Mouse (Mus musculus): Measurements from ENCODE around the gene Ptpre. TPM values are rescaled to one million over a fixed set of nuclear protein-coding genes. Genes with fewer than 3 reads are reported as not detected.

Gene Ptpre
- polyA plus RNA-seq, 1 experiment from 2014 or later: 2.3 TPM

DNA sequence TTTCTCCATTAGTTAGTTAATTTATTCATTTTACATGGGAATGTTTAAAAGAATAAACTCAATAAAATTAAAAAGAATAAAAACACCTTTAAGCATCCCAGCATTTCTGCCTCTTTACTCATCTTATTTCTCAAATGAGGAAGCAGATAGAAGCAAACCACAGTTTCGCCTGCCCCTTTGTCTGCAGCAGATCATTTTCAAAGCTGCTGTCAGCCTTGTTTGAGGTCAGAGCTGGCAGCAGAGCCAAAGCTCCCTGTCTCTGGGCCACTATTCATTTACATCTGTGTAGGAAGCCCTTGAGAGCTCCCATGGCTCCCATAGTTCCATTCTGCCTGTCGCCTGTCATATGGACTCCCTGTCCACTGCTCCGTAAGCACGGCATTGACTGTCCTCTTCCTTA, 28.7 kb upstream of the Ptpre start:
- ATAC-seq (ENCODE audit: insufficient read depth) (no peak), DNase-seq (no peak)
- WGBS: 73% methylated on average over 4 of the region's 4 CpGs
- H3K36me3 ChIP-seq (ENCODE audit: insufficient read depth): no peaks in the 10 kb centered on the region
- no peak overlapping the region for H3K9ac ChIP-seq
- no peak overlapping the region for H3K4me2 ChIP-seq
- H3K27ac ChIP-seq (ENCODE audit: low read depth): no peak overlapping the region
- H3K9me3 ChIP-seq (ENCODE audit: low read depth, low read length): no peaks in the 10 kb centered on the region
- no peaks in the 10 kb centered on the region for H3K4me1 ChIP-seq (ENCODE audit: insufficient read depth)
- TF ChIP-seq CTCF (IDR thresholded peaks at IDR 0.05; ENCODE audit: low read depth): no peak
- H3K27me3 ChIP-seq (ENCODE audit: insufficient read depth, low read length): no peaks in the 10 kb centered on the region
- H3K4me3 ChIP-seq (ENCODE audit: low read depth, low read length): no peak overlapping the region

GRCm38 (mm10) chr7:135509272-135509671, 28.0 kb upstream of the Ptpre start:
- no peak for TF ChIP-seq CTCF (IDR thresholded peaks at IDR 0.05; ENCODE audit: low read depth)
- no peak for DNase-seq
- no peak overlapping the region for H3K4me3 ChIP-seq (ENCODE audit: low read depth, low read length)
- H3K9ac ChIP-seq: no peak overlapping the region
- H3K27ac ChIP-seq (ENCODE audit: low read depth): no peak overlapping the region
- no peak for ATAC-seq (ENCODE audit: insufficient read depth)
- no peak overlapping the region for H3K4me2 ChIP-seq
- no peaks in the 10 kb centered on the region for H3K27me3 ChIP-seq (ENCODE audit: insufficient read depth, low read length)
- H3K36me3 ChIP-seq (ENCODE audit: insufficient read depth): no peaks in the 10 kb centered on the region
- 80% methylated on average over 3 of the region's 3 CpGs for WGBS
- no peaks in the 10 kb centered on the region for H3K9me3 ChIP-seq (ENCODE audit: low read depth, low read length)
- no peaks in the 10 kb centered on the region for H3K4me1 ChIP-seq (ENCODE audit: insufficient read depth)

DNA sequence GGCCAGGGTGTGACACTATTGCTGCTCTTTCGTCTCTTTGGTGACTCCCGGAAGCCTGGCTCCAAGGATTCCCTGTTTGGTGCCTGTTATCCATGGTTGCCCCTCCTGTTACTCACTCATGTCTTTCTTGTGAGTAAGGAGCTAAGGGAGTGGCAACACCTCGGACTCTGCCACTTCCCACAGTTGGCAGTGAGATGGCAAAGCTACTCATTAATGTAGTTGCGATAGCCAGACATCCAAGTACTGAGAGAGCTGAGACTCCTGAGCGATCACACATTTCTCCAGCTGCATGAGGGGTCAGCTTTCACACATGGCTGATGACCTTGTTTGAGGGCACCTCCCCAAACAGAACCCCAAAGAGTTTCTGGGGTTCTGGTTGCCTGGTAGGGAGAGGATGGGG, 26.9 kb upstream of the Ptpre start:
- Histone ChIP-seq H3K4me1 (ENCODE audit: insufficient read depth) (no peaks in the 10 kb centered on the region), H3K9me3 (ENCODE audit: low read depth, low read length) (no peaks in the 10 kb centered on the region), H3K27me3 (ENCODE audit: insufficient read depth, low read length) (no peaks in the 10 kb centered on the region), H3K4me2 (no peak overlapping the region), H3K4me3 (ENCODE audit: low read depth, low read length) (no peak overlapping the region), H3K9ac (no peak overlapping the region), H3K36me3 (ENCODE audit: insufficient read depth) (no peaks in the 10 kb centered on the region), H3K27ac (ENCODE audit: low read depth) (no peak overlapping the region)
- 82% methylated on average over 5 of the region's 5 CpGs for WGBS
- DNase-seq (no peak), ATAC-seq (ENCODE audit: insufficient read depth) (no peak)
- no peak for TF ChIP-seq CTCF (IDR thresholded peaks at IDR 0.05; ENCODE audit: low read depth)

- H3K27me3 ChIP-seq (ENCODE audit: insufficient read depth, low read length): no peaks in the 10 kb centered on the region
- no peak overlapping the region for H3K9ac ChIP-seq
- WGBS: 77% methylated on average over 3 of the region's 3 CpGs
- ATAC-seq (ENCODE audit: insufficient read depth): no peak
- no peak for TF ChIP-seq CTCF (IDR thresholded peaks at IDR 0.05; ENCODE audit: low read depth)
- DNase-seq: no peak
- H3K27ac ChIP-seq (ENCODE audit: low read depth): no peak overlapping the region
- H3K4me2 ChIP-seq: no peak overlapping the region
- H3K4me3 ChIP-seq (ENCODE audit: low read depth, low read length): no peak overlapping the region
- H3K9me3 ChIP-seq (ENCODE audit: low read depth, low read length): no peaks in the 10 kb centered on the region
- no peaks in the 10 kb centered on the region for H3K4me1 ChIP-seq (ENCODE audit: insufficient read depth)
- no peaks in the 10 kb centered on the region for H3K36me3 ChIP-seq (ENCODE audit: insufficient read depth)
These were observed 25.6 kb upstream of the Ptpre start for GRCm38 (mm10) chr7:135511723-135512122.

DNA sequence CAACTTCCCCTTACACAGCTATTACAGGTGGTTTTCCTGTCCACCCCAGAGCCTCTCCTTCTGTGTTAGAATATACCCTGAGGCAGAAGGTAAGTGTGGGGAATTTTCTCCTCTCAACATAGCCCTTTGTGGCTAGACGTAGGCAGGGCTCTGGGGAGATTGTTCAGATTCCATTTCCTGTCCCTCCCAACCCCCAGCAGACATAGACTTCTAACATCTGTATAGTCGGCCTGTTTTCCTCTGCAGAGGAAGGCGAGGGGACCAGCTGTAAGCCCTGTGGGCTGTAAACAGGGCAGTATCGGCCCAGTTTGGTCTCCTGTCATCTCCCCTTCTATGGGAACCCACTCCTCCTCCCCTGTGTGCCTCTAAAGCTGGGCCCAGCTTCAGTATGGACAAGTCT, 20.1 kb upstream of the Ptpre start:
- Histone ChIP-seq H3K4me3 (ENCODE audit: low read depth, low read length) (no peak overlapping the region), H3K9ac (no peak overlapping the region), H3K9me3 (ENCODE audit: low read depth, low read length) (no peaks in the 10 kb centered on the region), H3K27ac (ENCODE audit: low read depth) (no peak overlapping the region), H3K4me1 (ENCODE audit: insufficient read depth) (no peaks in the 10 kb centered on the region), H3K27me3 (ENCODE audit: insufficient read depth, low read length) (no peaks in the 10 kb centered on the region), H3K4me2 (no peak overlapping the region), H3K36me3 (ENCODE audit: insufficient read depth) (no peaks in the 10 kb centered on the region)
- 33% methylated on average over 4 of the region's 4 CpGs for WGBS
- no peak for ATAC-seq (ENCODE audit: insufficient read depth)
- TF ChIP-seq CTCF (IDR thresholded peaks at IDR 0.05; ENCODE audit: low read depth): no peak
- no peak for DNase-seq

DNA sequence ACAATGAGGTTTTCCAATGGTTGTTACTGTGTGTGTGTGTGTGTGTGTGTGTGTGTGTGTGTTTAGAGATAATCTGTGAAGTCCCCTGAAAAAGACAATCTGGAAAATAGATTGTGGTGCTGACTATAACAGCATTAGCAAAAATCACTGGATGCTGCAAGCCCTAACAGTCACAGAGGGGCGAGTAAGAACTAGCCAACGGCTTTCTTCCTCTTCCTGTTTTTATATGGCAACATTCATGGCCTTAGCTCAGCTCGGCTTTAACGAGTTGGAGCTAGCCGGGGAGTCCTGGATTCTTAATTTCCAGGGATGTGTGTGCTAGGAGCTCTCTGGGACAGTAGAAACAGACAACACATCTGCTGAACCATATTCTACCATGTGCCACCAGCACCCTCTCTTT, 17.0 kb upstream of the Ptpre start:
- 72% methylated on average over 5 of the region's 5 CpGs for WGBS
- no peak for DNase-seq
- no peak for ATAC-seq (ENCODE audit: insufficient read depth)
- no peak overlapping the region for H3K27ac ChIP-seq (ENCODE audit: low read depth)
- H3K9ac ChIP-seq: no peak overlapping the region
- H3K9me3 ChIP-seq (ENCODE audit: low read depth, low read length): no peaks in the 10 kb centered on the region
- H3K36me3 ChIP-seq (ENCODE audit: insufficient read depth): no peaks in the 10 kb centered on the region
- no peaks in the 10 kb centered on the region for H3K4me1 ChIP-seq (ENCODE audit: insufficient read depth)
- H3K4me3 ChIP-seq (ENCODE audit: low read depth, low read length): no peak overlapping the region
- H3K27me3 ChIP-seq (ENCODE audit: insufficient read depth, low read length): no peaks in the 10 kb centered on the region
- no peak overlapping the region for H3K4me2 ChIP-seq
- no peak for TF ChIP-seq CTCF (IDR thresholded peaks at IDR 0.05; ENCODE audit: low read depth)

DNA sequence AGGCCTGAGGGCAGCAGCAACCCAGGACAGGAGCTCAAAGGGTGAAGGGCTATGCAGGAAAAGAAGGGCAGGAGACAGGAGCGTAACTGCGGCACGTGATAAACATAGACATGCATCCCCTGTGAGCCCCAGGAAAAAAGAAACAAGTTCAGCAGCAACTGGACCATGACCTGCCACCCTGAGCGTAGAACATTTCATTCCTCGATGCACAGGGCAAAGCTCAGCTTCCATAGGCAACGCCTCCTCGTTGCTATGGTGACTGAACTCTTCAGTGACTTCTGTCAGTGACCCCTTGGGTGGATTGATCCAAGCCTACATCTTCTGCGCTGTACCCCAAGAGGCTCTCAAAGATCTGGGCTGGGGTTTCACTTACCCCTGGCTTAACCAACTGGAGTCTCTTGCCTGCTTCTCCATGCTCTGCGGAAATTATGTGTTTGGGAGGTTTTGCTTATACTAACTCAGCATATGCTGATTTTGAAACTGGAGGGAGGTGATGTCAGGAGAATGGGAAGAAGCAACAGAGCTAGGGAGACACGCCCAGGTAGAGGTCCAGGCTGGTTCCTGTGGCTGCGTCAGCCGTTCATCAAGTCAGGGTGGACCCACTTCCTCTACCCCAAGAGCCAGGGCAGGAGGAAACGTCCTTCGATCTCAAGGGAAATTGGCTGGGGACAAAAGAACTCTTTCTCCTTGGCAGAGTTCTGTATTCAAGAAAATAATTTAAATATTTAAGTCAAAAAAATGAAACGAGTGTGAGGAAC, 15.3 kb upstream of the Ptpre start:
- no peak overlapping the region for H3K9ac ChIP-seq
- H3K4me2 ChIP-seq: no peak overlapping the region
- H3K9me3 ChIP-seq (ENCODE audit: low read depth, low read length): no peaks in the 10 kb centered on the region
- H3K27me3 ChIP-seq (ENCODE audit: insufficient read depth, low read length): no peaks in the 10 kb centered on the region
- ATAC-seq (ENCODE audit: insufficient read depth) (no peak), DNase-seq (no peak)
- no peaks in the 10 kb centered on the region for H3K4me1 ChIP-seq (ENCODE audit: insufficient read depth)
- H3K36me3 ChIP-seq (ENCODE audit: insufficient read depth): no peaks in the 10 kb centered on the region
- no peak overlapping the region for H3K4me3 ChIP-seq (ENCODE audit: low read depth, low read length)
- WGBS: 65% methylated on average over 15 of the region's 15 CpGs
- H3K27ac ChIP-seq (ENCODE audit: low read depth): no peak overlapping the region
- no peak for TF ChIP-seq CTCF (IDR thresholded peaks at IDR 0.05; ENCODE audit: low read depth)

Measured in lung, embryonic 14.5 days (tissue).